7 mouse cellular contexts compared by ENCODE assay signal in genomic region chr5:64701780-64702231, GRCm38 (mm10).
DNase-seq lines count a peak whose midpoint lies in the region; ATAC-seq lines count a peak whose summit lies in the region.

No protein-coding gene starts in this region.

- 13% methylated on average over 7 of the region's 7 CpGs for WGBS in hindbrain, embryonic 15.5 days

- peak overlapping the region; percentile 67 for H3K27ac ChIP-seq in hindbrain, embryonic 15.5 days (replicated peaks)

- H3K9ac ChIP-seq in hindbrain, embryonic 15.5 days: no peak overlapping the region

- H3K4me1 ChIP-seq in hindbrain, embryonic 15.5 days (replicated peaks): peaks cover 32% of the 10 kb centered on the region

- no peaks in the 10 kb centered on the region for H3K9me3 ChIP-seq in hindbrain, embryonic 15.5 days

- DNase-seq in adrenal gland, postnatal 10 days: peak; percentile 61
- DNase-seq in embryo, embryonic 10 days (ENCODE audit: low spot score): peak; percentile 49
- peak; percentile 29 to 40 for DNase-seq in gastrocnemius, adult 8-10 months (ENCODE audit: low spot score in 2 of 2)
- DNase-seq in layer of hippocampus, postnatal 36 days: peak; percentile 72 to 77
- DNase-seq in lung, postnatal 10 days: peak; percentile 93
- peak; percentile 64 for DNase-seq in ovary, postnatal 36 days (ENCODE audit: low spot score)

- ATAC-seq in hindbrain, embryonic 15.5 days (ENCODE audit: low FRiP score, low read depth): peak; percentile 82

- no peaks in the 10 kb centered on the region for H3K27me3 ChIP-seq in hindbrain, embryonic 15.5 days

- H3K36me3 ChIP-seq in hindbrain, embryonic 15.5 days: no peaks in the 10 kb centered on the region

- H3K4me2 ChIP-seq in hindbrain, embryonic 15.5 days: peak overlapping the region; percentile 27

- H3K4me3 ChIP-seq in hindbrain, embryonic 15.5 days: no peak overlapping the region

Comparison
In these comparisons a context has a peak if more than half of its experiments do, and no peak if none do; other contexts are left out.
1. DNase-seq: peak in every context shown above with its lines; median percentile 93 in lung, postnatal 10 days; 74 in layer of hippocampus, postnatal 36 days; 64 in ovary, postnatal 36 days; 61 in adrenal gland, postnatal 10 days; 49 in embryo, embryonic 10 days; 34 in gastrocnemius, adult 8-10 months.